ENCODE assay signal across 18 mouse cellular contexts in genomic region chr5:120297190-120297589, GRCm38 (mm10).
DNase-seq lines count a peak whose midpoint lies in the region; ATAC-seq and TF ChIP-seq lines count a peak whose summit lies in the region.
"Had no signal": no experiment of that assay in that cellular context is flagged by ENCODE, and none has a peak within 500 bp of the region (broad histone marks: within the 10 kb centered on the region; RNA-seq: fewer than 3 reads in every experiment).

No protein-coding gene starts in this region.

- H3K27me3 ChIP-seq in limb, embryonic 11.5 days (ENCODE audit: control insufficient read depth, insufficient read depth, low read length) = peaks cover 33% of the 10 kb centered on the region
- H3K27me3 ChIP-seq in kidney, embryonic 16.5 days (ENCODE audit: insufficient read depth, low read length) = peaks cover 36% of the 10 kb centered on the region

- ATAC-seq in limb, embryonic 11.5 days (ENCODE audit: insufficient number of reproducible peaks, low FRiP score, low TSS enrichment, low read depth) = no peak
- ATAC-seq in kidney, embryonic 16.5 days (ENCODE audit: low FRiP score, low TSS enrichment) = no peak
- ATAC-seq: CD4-positive, CD25-positive, alpha-beta regulatory T cell, adult 4 months; intestine, postnatal 0 days; liver, postnatal 0 days had no signal

- TF ChIP-seq CTCF in lung, adult 2 months (IDR thresholded peaks at IDR 0.05; ENCODE audit: insufficient read depth, low read length) = no peak

- H3K36me3 ChIP-seq in limb, embryonic 11.5 days (ENCODE audit: control insufficient read depth, insufficient read depth, low read length) = no peaks in the 10 kb centered on the region
- H3K36me3 ChIP-seq in kidney, embryonic 16.5 days (ENCODE audit: insufficient read depth, low read length) = no peaks in the 10 kb centered on the region
- H3K36me3 ChIP-seq: heart, embryonic 15.5 days; limb, embryonic 15.5 days had no signal

- no peak for TF ChIP-seq POLR2A in lung, adult 2 months (IDR thresholded peaks at IDR 0.05; ENCODE audit: borderline replicate concordance, extremely low read depth, low read depth, low read length)

- H3K9ac ChIP-seq in limb, embryonic 11.5 days (ENCODE audit: low read length) = no peak overlapping the region
- H3K9ac ChIP-seq in kidney, embryonic 16.5 days (replicated peaks; ENCODE audit: low read length) = no peak overlapping the region
- H3K9ac ChIP-seq: heart, embryonic 15.5 days; limb, embryonic 15.5 days; liver, postnatal 0 days had no signal

- H3K4me2 ChIP-seq in limb, embryonic 11.5 days (ENCODE audit: low read depth, severe bottlenecking) = no peak overlapping the region
- H3K4me2 ChIP-seq in kidney, embryonic 16.5 days (replicated peaks; ENCODE audit: low read depth, low read length) = no peak overlapping the region
- H3K4me2 ChIP-seq: heart, embryonic 15.5 days; limb, embryonic 15.5 days had no signal

- intact Hi-C loops in left cerebral cortex, postnatal 4 days (cut with DNase I) = no loop called here

- no peaks in the 10 kb centered on the region for H3K4me1 ChIP-seq in limb, embryonic 11.5 days (ENCODE audit: control insufficient read depth, insufficient read depth, low read length)
- H3K4me1 ChIP-seq in kidney, embryonic 16.5 days (ENCODE audit: insufficient read depth, low read length) = peaks cover 7% of the 10 kb centered on the region
- no peaks in the 10 kb centered on the region for H3K4me1 ChIP-seq in lung, adult 2 months (ENCODE audit: control insufficient read depth, insufficient read depth, low read length)

- WGBS in limb, embryonic 11.5 days = 7% methylated on average over 10 of the region's 10 CpGs
- whole genome bisulfite sequencing in kidney, embryonic 16.5 days = 11% methylated on average over 10 of the region's 10 CpGs
- WGBS in lung, adult 2 months = 21% methylated on average over 10 of the region's 10 CpGs

- no peak overlapping the region for H3K27ac ChIP-seq in limb, embryonic 11.5 days (replicated peaks; ENCODE audit: low read depth, low read length)
- H3K27ac ChIP-seq in kidney, embryonic 16.5 days (ENCODE audit: low read length) = no peak overlapping the region
- H3K27ac ChIP-seq: heart, adult 2 months; heart, embryonic 15.5 days; kidney, postnatal 0 days; limb, embryonic 15.5 days had no signal

- no peaks in the 10 kb centered on the region for H3K9me3 ChIP-seq in limb, embryonic 11.5 days (ENCODE audit: control insufficient read depth, low read length)
- no peaks in the 10 kb centered on the region for H3K9me3 ChIP-seq in kidney, embryonic 16.5 days (ENCODE audit: low read length)
- H3K9me3 ChIP-seq: heart, embryonic 15.5 days; limb, embryonic 15.5 days had no signal

- peak; percentile 65 to 76 for DNase-seq in cerebellum, postnatal 10 days
- DNase-seq in cerebellum, adult 8-10 months = no peak
- DNase-seq in left cerebral cortex, postnatal 4 days = peak; percentile 75
- no peak for DNase-seq in left cerebral cortex, adult 9 months (ENCODE audit: low spot score in 2 of 2)
- DNase-seq in ZHBTc4 (ENCODE audit: low read depth, low spot score) = peak; percentile 56
- peak; percentile 47 for DNase-seq in limb, embryonic 11.5 days (ENCODE audit: low spot score)
- DNase-seq in lung, adult 2 months = no peak
- DNase-seq: adrenal gland, postnatal 25 days; cerebellum, adult 9-11 months; gastrocnemius, postnatal 10 days; heart, adult 2 months; liver, postnatal 0 days had no signal

- no peak overlapping the region for H3K4me3 ChIP-seq in limb, embryonic 11.5 days (ENCODE audit: low read depth, low read length)
- no peak overlapping the region for H3K4me3 ChIP-seq in kidney, embryonic 16.5 days (ENCODE audit: low read length)
- H3K4me3 ChIP-seq in lung, adult 2 months (replicated peaks; ENCODE audit: extremely low read depth, low read depth, low read length) = no peak overlapping the region
- H3K4me3 ChIP-seq: heart, adult 2 months; heart, embryonic 15.5 days; limb, embryonic 15.5 days had no signal

Comparison
In these comparisons a context has a peak if more than half of its experiments do, and no peak if none do; other contexts are left out.
1. DNase-seq: peak in cerebellum, postnatal 10 days (2 of 2), left cerebral cortex, postnatal 4 days (single experiment), ZHBTc4 (single experiment) and limb, embryonic 11.5 days (single experiment); none in cerebellum, adult 8-10 months (single experiment), left cerebral cortex, adult 9 months (0 of 2) and lung, adult 2 months (single experiment).